Mouse (Mus musculus) thymus, postnatal 0 days (tissue): ENCODE data around the gene Myrip. TPM values are rescaled to one million over a fixed set of nuclear protein-coding genes. Genes with fewer than 3 reads are reported as not detected.
"Not testable (repeated sequence)": the region's sequence is repeated elsewhere in the genome, so short reads cannot be mapped to it uniquely, and the experiment has no call there.

Experiments used
- DNase-seq: peaks from one replicate; pipeline ENCODE4 v3.0.0-alpha.2; 2015; ENCODE audit warnings: low spot score
- polyA plus RNA-seq: library from polyadenylated mRNA; unstranded; fragments of >200 nt; fragmentation: Nextera tagmentation; extraction: Ambion mirVana; gene quantifications from 2 replicates; pipeline ENCODE4 v1.2.1, GENCODE M21; 2015

The Myrip gene
- 0.40 TPM in 1 of 2 replicates, not detected in the other for polyA plus RNA-seq

- DNase-seq, result not testable (repeated sequence)
These were observed at the start of gene Myrip for GRCm38 (mm10) chr9:120301213-120301612. TSS of gene Myrip (plus strand) at chr9:120301513.

- DNase-seq, result peak; percentile 58
These were observed 41.5 kb upstream of the Myrip start for GRCm38 (mm10) chr9:120259805-120260204.

- no peak for DNase-seq
These were observed 37.3 kb upstream of the Myrip start for GRCm38 (mm10) chr9:120263994-120264393.

- DNase-seq, result no peak
These were observed 28.2 kb upstream of the Myrip start for GRCm38 (mm10) chr9:120273083-120273482.

- DNase-seq, result no peak
These were observed 26.1 kb upstream of the Myrip start for GRCm38 (mm10) chr9:120275226-120275625.

GRCm38 (mm10) chr9:120281147-120281546, 20.2 kb upstream of the Myrip start:
- no peak for DNase-seq

- no peak for DNase-seq
These were observed 18.8 kb upstream of the Myrip start for GRCm38 (mm10) chr9:120282461-120283047.

GRCm38 (mm10) chr9:120283556-120283955, 17.8 kb upstream of the Myrip start:
- DNase-seq, result no peak

GRCm38 (mm10) chr9:120288011-120288410, 13.3 kb upstream of the Myrip start:
- no peak for DNase-seq

GRCm38 (mm10) chr9:120290375-120290774, 10.9 kb upstream of the Myrip start:
- DNase-seq, result no peak

GRCm38 (mm10) chr9:120292488-120292887, 8.8 kb upstream of the Myrip start:
- DNase-seq, result no peak

GRCm38 (mm10) chr9:120295527-120295926, 5.8 kb upstream of the Myrip start:
- DNase-seq, result no peak

- no peak for DNase-seq
These were observed 4.4 kb upstream of the Myrip start for GRCm38 (mm10) chr9:120296938-120297337.

- no peak for DNase-seq
These were observed 1.9 kb upstream of the Myrip start for GRCm38 (mm10) chr9:120299429-120299828.

GRCm38 (mm10) chr9:120302980-120303452, 1.7 kb downstream of the Myrip start:
- DNase-seq, result no peak

- no peak for DNase-seq
These were observed 2.4 kb downstream of the Myrip start for GRCm38 (mm10) chr9:120303453-120304299.

- DNase-seq, result no peak
These were observed 3.2 kb downstream of the Myrip start for GRCm38 (mm10) chr9:120304300-120305137.

GRCm38 (mm10) chr9:120315171-120315570, 13.9 kb downstream of the Myrip start:
- no peak for DNase-seq

- DNase-seq, result no peak
These were observed 17.8 kb downstream of the Myrip start for GRCm38 (mm10) chr9:120319099-120319498.

- no peak for DNase-seq
These were observed 19.3 kb downstream of the Myrip start for GRCm38 (mm10) chr9:120320573-120320972.

GRCm38 (mm10) chr9:120322702-120323426, 21.6 kb downstream of the Myrip start:
- DNase-seq, result no peak
